Mouse (Mus musculus): ENCODE measurements at regions not wholly inside any gene's neighbourhood (a gene's known extent, or its start where the extent isn't known, plus 50 kb on each side); places are given as distances from the start of the nearest gene placed in this dataset.

GRCm38 (mm10) chr3:102574320-102574719 lies 104.6 kb downstream of the Ngf start:
- no peak for DNase-seq

DNA sequence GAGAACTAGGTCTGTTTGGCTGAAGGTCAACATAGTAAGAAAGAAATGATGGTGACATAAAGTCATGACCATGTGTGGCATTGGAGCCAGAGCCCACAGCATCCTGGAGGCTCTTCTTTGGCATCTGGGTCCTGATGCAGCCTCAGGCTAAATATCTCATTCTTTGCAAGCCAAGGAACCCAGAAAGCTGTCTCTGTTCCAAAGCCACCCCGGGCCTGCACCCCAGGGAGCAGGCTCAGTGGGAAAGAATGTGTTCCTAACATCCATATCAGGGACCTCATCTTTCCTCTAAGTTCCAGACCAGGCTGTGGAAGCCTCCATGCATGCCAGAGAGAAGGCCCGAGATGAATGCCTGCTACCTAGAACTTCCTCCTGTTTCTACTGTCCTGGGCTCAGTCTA lies 107.2 kb downstream of the Ngf start:
- DNase-seq = no peak

DNA sequence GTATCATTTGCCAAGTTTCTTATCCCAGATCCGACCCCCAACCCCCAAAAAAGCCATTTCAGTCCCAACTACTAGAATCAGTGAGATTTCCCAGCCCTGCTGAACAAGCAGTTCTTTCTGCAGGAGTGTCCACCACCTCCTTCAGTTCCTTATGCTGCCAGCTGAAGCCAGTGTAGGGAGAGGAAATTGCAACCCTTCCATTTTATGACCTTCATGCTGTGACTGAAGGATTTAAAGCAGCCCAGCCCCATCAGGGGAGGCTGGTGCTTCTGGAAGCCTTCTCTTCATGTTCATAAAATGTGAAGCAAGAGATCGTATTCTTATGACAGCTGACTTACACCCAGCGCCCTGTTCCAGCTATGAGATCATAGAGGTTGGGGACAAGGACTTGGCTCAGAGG lies 112.1 kb downstream of the Ngf start:
- DNase-seq = no peak

DNA sequence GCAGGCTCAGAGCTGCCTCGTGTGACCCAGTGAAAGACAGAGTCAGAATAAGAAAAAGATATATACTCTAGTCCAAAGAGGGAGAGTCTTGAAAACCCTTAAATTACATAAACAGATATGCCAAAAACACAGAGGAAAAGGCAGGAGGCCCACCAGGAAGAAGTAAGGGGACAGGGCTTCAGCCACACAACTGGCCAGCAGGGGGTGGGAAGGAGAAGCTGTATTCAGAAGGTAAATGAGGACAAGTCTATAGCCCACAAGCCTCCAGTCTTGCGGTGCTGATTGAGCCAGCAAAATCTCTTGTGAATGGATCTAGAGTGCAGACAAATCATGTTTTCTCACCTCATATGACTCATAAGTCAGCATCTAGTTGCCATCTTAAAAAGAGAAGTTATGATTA lies 115.4 kb downstream of the Ngf start:
- no peak for DNase-seq

- no peak for DNase-seq
Observed at GRCm38 (mm10) chr3:102586221-102586620, 116.5 kb downstream of the Ngf start.

DNA sequence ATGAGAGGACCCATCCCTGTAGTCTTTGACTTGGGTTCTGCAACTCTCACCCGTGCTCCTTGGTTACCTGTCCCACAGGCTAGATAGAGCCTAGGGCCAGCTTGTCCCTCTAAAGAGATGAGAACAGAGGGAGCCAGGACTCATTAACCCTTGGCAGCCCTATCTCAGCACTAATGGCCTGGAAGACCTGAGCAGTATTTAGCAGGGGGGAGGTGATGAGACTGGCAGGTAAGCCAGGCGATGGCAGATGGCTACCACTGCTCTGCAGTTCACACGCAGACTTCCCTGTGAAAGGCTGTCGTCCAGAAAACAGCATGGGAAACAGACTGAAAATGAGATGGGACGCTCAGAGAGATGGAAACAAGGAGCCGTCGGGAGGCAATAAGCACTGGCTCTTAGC lies 122.3 kb downstream of the Ngf start:
- no peak for DNase-seq

DNA sequence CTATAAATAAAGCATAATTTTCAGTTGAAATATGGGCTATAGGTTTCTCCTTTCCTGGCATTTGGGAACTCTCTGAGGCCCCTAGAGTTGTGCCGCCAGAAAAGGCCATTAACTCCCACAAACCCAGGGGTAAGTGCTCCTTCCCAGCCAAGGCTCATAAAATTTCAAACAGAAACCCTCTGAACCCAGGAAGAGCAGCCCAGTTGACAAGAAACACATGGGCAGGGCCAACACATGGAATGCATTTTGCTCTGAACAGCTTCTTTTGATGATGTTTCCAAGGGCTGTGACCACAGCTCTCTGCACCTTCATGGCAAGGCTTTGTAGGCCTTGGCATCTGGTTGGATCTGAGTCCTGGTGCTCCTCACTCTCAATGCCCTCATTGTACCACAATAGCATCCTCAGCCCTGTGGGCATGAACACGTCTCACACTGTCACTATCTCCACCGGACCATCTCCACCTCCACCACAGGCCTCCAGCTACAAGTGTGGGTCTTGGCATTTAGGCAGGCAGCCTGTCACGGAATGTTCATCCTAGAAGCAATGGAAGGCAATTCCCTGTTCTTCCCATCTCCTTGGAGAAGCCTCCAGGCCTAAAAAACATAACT lies 127.3 kb downstream of the Ngf start:
- DNase-seq = no peak

GRCm38 (mm10) chr3:102599061-102599460 lies 129.3 kb downstream of the Ngf start:
- no peak for DNase-seq

DNA sequence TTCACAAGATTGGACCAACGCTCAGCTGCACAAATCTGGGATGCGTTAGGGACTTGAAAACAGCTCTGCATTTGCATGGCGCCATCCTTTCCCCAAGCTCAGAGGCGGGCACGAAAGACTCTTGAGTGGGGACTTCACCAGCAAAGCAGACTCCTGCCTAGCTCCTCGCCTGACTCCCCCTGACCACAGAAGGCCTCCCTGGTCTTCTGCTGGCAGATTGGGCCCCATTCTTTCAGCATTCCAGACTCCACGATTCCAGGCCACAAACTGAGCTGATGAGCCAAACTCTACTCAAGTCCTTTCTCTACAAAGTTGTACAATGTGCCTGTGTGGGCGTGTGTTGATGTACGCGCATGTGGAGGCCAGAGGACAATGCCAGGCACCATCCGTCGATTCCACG lies 131.6 kb upstream of the Tspan2 start:
- DNase-seq = no peak

- no peak for DNase-seq
Observed at GRCm38 (mm10) chr3:102605284-102605683, 129.0 kb upstream of the Tspan2 start.

GRCm38 (mm10) chr3:102610970-102611369 lies 123.4 kb upstream of the Tspan2 start:
- no peak for DNase-seq

DNA sequence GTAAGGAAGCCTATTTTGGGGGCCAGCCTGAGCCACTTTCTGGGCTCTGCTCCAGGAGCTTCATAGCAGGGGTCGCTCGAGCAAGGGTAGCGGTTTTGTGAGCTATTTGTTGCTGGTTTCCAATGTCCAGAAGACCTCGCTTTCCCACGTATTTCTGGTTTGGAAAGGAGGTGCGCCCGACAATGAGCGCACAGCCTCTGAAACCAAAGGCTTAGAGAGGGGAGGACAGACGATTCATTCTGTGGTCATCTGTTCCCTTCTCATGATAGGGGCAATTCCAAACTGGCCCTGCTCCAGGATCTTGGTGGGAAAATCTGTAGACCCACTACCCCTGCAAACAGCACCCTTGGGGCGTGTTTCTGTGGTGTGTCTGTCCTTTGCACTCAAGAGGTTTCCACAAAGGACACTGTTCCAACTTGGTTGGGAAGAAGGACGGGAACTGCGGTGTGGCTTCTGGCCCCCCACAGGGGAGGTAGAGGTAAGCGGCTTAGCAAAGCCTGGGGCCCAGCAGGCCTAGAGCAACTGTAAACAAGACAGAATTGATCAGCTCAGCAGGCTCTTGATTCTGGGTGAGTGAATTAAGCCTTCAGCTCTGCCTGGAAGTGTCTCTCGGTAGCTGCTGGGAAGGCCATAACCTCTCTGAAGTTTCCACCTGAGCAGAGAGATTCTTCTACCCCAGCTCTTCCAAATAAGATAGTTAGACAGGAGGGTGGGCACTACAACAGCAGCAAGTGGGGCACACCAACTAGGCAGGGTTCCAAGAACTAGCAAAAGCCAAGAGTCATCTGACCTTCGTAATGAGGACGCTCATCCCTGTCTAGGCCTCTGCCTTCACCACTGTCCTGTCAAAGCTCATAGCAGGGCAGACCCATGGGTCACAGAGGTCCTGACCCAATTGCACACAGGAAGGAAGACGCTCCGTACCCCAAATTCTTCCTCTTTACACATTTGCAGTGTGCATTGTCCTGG lies 122.6 kb upstream of the Tspan2 start:
- DNase-seq = no peak

GRCm38 (mm10) chr3:102619666-102620377 lies 114.5 kb upstream of the Tspan2 start:
- DNase-seq = no peak

GRCm38 (mm10) chr3:102636076-102636475 lies 98.3 kb upstream of the Tspan2 start:
- no peak for DNase-seq

DNA sequence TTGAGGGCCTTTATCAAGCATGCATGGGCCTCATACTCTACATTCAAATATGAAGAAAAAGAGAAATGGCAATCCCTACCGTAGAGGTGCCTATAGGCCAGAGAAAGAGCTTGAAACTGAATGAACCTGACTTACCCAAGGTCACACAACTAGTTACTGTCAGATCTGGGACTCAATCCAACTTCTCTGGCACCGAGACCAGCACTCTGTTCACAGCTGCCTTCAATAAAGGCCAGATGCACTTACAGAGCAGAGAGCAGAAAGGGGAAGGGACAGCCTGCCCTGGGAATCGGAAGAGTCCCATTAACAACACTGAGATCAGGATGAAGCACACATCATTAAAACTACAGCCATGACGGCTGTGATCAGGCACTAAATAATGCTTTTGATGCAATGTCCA lies 97.7 kb upstream of the Tspan2 start:
- DNase-seq = no peak

GRCm38 (mm10) chr3:102644276-102644940 lies 89.9 kb upstream of the Tspan2 start:
- DNase-seq = no peak

- no peak for DNase-seq
Observed at GRCm38 (mm10) chr3:102648450-102648849, 85.9 kb upstream of the Tspan2 start.

GRCm38 (mm10) chr3:102654962-102655361 lies 79.4 kb upstream of the Tspan2 start:
- no peak for DNase-seq

GRCm38 (mm10) chr3:102657116-102657515 lies 77.2 kb upstream of the Tspan2 start:
- DNase-seq = no peak

DNA sequence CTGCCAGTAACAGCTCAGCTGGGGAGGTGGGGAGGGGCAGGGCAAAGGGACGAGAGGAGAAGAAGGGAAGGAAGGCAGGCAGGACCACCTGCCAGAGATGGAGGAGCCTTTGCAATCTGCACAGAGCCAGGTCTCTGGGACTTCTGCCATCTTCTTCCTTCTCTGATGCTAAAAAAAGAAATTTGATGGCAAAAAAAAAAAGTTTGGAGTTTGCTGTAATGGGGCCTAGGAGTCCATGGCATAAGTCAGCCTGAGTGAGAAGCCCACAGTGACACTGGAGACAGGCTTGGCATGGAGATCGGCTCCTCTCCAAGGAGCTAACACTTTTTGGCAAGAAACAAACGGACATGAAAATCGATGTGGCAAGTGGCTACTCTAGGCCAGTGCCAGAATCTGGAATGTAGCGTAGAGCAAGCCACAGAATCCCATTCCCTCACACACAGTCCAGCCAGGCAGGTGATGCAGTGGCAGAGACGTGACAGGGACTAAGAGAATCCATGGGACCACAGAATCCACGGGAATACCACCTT lies 76.7 kb upstream of the Tspan2 start:
- DNase-seq = no peak

GRCm38 (mm10) chr3:102659352-102659751 lies 75.0 kb upstream of the Tspan2 start:
- DNase-seq = no peak

GRCm38 (mm10) chr3:102661296-102661695 lies 73.0 kb upstream of the Tspan2 start:
- DNase-seq = no peak

DNA sequence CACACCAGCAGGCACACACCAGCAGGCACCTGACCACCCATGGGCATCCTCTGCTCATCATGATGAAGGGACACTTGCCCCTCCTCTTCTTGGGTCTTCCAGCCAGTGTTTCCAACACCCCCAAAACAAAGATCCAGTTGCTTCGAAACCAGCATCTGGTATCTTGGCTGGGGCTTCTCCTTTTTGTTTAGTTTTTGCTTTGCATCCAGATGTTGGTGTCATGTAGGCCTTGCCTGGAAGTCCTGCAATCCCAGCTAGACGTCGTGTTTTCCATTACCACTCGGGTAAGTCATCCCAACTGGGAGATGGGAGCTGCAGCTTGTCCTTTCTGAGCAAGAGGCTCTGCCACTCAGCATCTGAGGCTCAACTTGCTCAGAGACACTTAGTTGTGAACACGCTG lies 70.6 kb upstream of the Tspan2 start:
- DNase-seq = no peak
